Mouse (Mus musculus) stomach, embryonic 15.5 days (tissue): ENCODE results near the gene Cd300ld2. TPM values are rescaled to one million over a fixed set of nuclear protein-coding genes. Genes with fewer than 3 reads are reported as not detected.

Experiments
- ATAC-seq: fragments of 200-750 bp; cut with Nextera tagmentation; 2 replicates; pipeline ENCODE4 v1.8.0; 2017; ENCODE audit warnings: low read depth, moderate number of reproducible peaks, moderate TSS enrichment; ENCODE audit not compliant: insufficient read depth, low FRiP score
- H3K27ac ChIP-seq: fragments of 300-500 bp; sonication (generic); 2 replicates; pipeline ENCODE4 v1.5.1; 2015; ENCODE audit warnings: mild to moderate bottlenecking, inconsistent platforms
- H3K27me3 ChIP-seq: fragments of 300-500 bp; sonication (generic); replicated peaks from 2 replicates; pipeline ENCODE4 v1.6.1; 2015; ENCODE audit warnings: inconsistent platforms
- H3K36me3 ChIP-seq: fragments of 300-500 bp; sonication (generic); 2 replicates; pipeline ENCODE4 v1.6.1; 2015; ENCODE audit warnings: inconsistent platforms
- H3K4me1 ChIP-seq: fragments of 300-500 bp; sonication (generic); 2 replicates; pipeline ENCODE4 v1.6.1; 2015; ENCODE audit warnings: inconsistent platforms
- H3K4me2 ChIP-seq: fragments of 300-500 bp; sonication (generic); 2 replicates; pipeline ENCODE4 v1.6.1; 2015; ENCODE audit warnings: mild to moderate bottlenecking, inconsistent platforms
- H3K4me3 ChIP-seq: fragments of 300-500 bp; sonication (generic); replicated peaks from 2 replicates; pipeline ENCODE4 v1.5.1; 2015; ENCODE audit warnings: inconsistent platforms
- H3K9ac ChIP-seq: fragments of 300-500 bp; sonication (generic); 2 replicates; pipeline ENCODE4 v1.6.1; 2015; ENCODE audit warnings: inconsistent platforms
- H3K9me3 ChIP-seq: fragments of 300-500 bp; sonication (generic); 2 replicates; pipeline ENCODE4 v1.6.1; 2016; ENCODE audit warnings: inconsistent platforms
- WGBS: fragments of 180-500 bp; shearing (Covaris S2); methylation state at CpG from one replicate; pipeline ENCODE4 v1.1.7; 2015; 5-methylcytosine and 5-hydroxymethylcytosine counted together
- polyA plus RNA-seq: library from polyadenylated mRNA; unstranded; fragments of >200 nt; fragmentation: Nextera tagmentation; extraction: Ambion mirVana; gene quantifications from 2 replicates; pipeline ENCODE4 v1.2.1, GENCODE M21; 2015

The Cd300ld2 gene
- polyA plus RNA-seq, 1 experiment from 2014 or later = not detected

DNA sequence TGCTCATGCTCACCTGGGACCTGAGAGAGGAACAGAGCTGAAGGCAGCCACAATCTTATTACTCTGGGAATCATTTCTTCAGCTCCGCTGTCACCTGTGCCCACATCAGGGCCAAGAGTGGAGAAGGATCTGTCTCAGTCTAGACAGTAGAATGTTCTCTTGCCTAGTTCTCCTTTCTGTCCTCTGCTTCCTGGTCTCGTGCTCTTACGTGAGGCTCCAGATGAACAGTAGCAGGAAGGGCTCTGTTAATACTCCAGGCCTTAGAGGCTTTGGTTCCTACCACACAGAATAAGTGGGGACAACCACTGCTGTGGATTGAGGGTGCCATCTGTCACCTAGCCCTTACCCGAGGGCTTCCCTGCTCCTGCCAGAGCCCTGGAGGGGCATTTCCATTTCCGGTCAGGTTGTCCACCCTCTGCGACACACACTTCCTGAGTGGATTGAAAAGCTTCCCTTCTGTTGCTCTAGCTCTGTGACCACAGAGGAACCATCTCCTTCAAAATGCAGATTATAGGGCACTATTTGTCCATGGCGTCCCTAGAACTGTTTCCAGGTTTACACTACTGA is 14.4 kb downstream of the Cd300ld2 start, which contains the start of gene Cd300c2:
Gene Cd300c2, minus strand, starts transcription at position 407 of the 567 bp plus-strand sequence.
- 72% methylated on average over 7 of the region's 7 CpGs for WGBS
- no peak within 1 kb of the TSS for H3K4me2 ChIP-seq

GRCm38 (mm10) chr11:114989793-114990192 is 26.2 kb downstream of the Cd300ld2 start, which contains the start of gene Cd300ld:
TSS of gene Cd300ld (minus strand) at chr11:114989922.
- Histone ChIP-seq H3K9me3 (no peaks in the 10 kb centered on the region), H3K9ac (no peak within 1 kb of the TSS), H3K27me3 (no peaks in the 10 kb centered on the region), H3K4me3 (no peak within 1 kb of the TSS), H3K4me2 (no peak within 1 kb of the TSS), H3K4me1 (no peaks in the 10 kb centered on the region), H3K36me3 (no peaks in the 10 kb centered on the region), H3K27ac (no peak within 1 kb of the TSS)
- 65% methylated on average over 4 of the region's 4 CpGs for WGBS
- ATAC-seq = no peak

More for the DNA sequence above, 14.4 kb downstream of the Cd300ld2 start, which contains the start of gene Cd300c2:
- no peaks in the 10 kb centered on the region for H3K27me3 ChIP-seq
- H3K4me3 ChIP-seq = no peak within 1 kb of the TSS
- H3K4me1 ChIP-seq = no peaks in the 10 kb centered on the region
- no peak within 1 kb of the TSS for H3K27ac ChIP-seq
- no peak for ATAC-seq
- H3K36me3 ChIP-seq = no peaks in the 10 kb centered on the region
- no peak within 1 kb of the TSS for H3K9ac ChIP-seq
- no peaks in the 10 kb centered on the region for H3K9me3 ChIP-seq

GRCm38 (mm10) chr11:114981866-114982265 is 34.1 kb downstream of the Cd300ld2 start:
- ATAC-seq = no peak
- Histone ChIP-seq H3K4me3 (no peak overlapping the region), H3K27me3 (no peaks in the 10 kb centered on the region), H3K9me3 (no peaks in the 10 kb centered on the region), H3K27ac (no peak overlapping the region), H3K36me3 (no peaks in the 10 kb centered on the region), H3K4me1 (no peaks in the 10 kb centered on the region), H3K4me2 (no peak overlapping the region), H3K9ac (no peak overlapping the region)
- WGBS = 52% methylated on average over 4 of the region's 4 CpGs

- Histone ChIP-seq H3K9ac (no peak overlapping the region), H3K4me2 (no peak overlapping the region), H3K9me3 (no peaks in the 10 kb centered on the region), H3K36me3 (no peaks in the 10 kb centered on the region), H3K27me3 (no peaks in the 10 kb centered on the region), H3K4me1 (no peaks in the 10 kb centered on the region), H3K4me3 (no peak overlapping the region), H3K27ac (no peak overlapping the region)
- 80% methylated on average over 10 of the region's 10 CpGs for WGBS
- ATAC-seq = no peak
Observed at GRCm38 (mm10) chr11:114972726-114973125, 43.3 kb downstream of the Cd300ld2 start.

DNA sequence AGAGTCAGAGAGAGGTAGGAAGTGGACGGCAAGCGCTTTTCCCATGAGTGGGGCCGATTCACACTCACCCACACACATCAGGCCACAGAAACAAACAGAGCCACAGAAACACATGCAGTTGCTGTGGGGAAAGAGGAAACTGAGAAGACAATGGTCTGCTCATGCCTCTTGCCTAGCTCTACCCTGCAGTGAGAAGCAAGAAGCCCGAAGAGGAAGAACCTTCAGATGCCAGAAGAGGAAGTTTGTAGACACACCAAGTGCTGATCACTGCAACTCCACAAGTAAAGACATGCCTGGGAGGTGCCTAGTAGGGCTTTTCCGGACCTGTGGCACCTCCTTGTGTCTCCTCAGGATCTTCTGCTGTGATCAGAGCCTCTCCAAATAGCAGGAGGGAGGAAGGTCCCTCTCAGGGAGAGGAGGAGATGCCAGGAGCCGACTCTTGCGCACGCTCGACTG is 47.2 kb downstream of the Cd300ld2 start, which contains the start of gene Cd300c:
Gene Cd300c, minus strand, starts transcription at position 406 of the 456 bp plus-strand sequence.
- no peak within 1 kb of the TSS for H3K4me3 ChIP-seq
- no peak for ATAC-seq
- no peaks in the 10 kb centered on the region for H3K27me3 ChIP-seq
- no peak within 1 kb of the TSS for H3K9ac ChIP-seq
- 80% methylated on average over 9 of the region's 9 CpGs for WGBS
- H3K9me3 ChIP-seq = no peaks in the 10 kb centered on the region
- no peaks in the 10 kb centered on the region for H3K36me3 ChIP-seq
- no peaks in the 10 kb centered on the region for H3K4me1 ChIP-seq
- H3K4me2 ChIP-seq = no peak within 1 kb of the TSS
- H3K27ac ChIP-seq = no peak within 1 kb of the TSS

- ATAC-seq = no peak
- WGBS = 43% methylated on average over 3 of the region's 3 CpGs
- Histone ChIP-seq H3K4me3 (no peak overlapping the region), H3K9me3 (no peaks in the 10 kb centered on the region), H3K4me1 (no peaks in the 10 kb centered on the region), H3K27me3 (no peaks in the 10 kb centered on the region), H3K4me2 (no peak overlapping the region), H3K27ac (no peak overlapping the region), H3K36me3 (no peaks in the 10 kb centered on the region), H3K9ac (no peak overlapping the region)
Observed at GRCm38 (mm10) chr11:114965182-114965828, 50.7 kb downstream of the Cd300ld2 start.

GRCm38 (mm10) chr11:114960369-114960768 is 55.6 kb downstream of the Cd300ld2 start:
- H3K4me1 ChIP-seq = no peaks in the 10 kb centered on the region
- WGBS = 52% methylated on average over 1 of the region's 1 CpGs

More at GRCm38 (mm10) chr11:114960369-114960768, 55.6 kb downstream of the Cd300ld2 start:
- H3K9ac ChIP-seq = no peak overlapping the region
- H3K4me3 ChIP-seq = no peak overlapping the region
- H3K27me3 ChIP-seq = no peaks in the 10 kb centered on the region
- H3K27ac ChIP-seq = no peak overlapping the region
- no peaks in the 10 kb centered on the region for H3K36me3 ChIP-seq
- H3K4me2 ChIP-seq = no peak overlapping the region
- ATAC-seq = no peak
- no peaks in the 10 kb centered on the region for H3K9me3 ChIP-seq

Other genes with a start within 250 kb of the Cd300ld2 start
- gene Btbd17, start 220.2 kb downstream of the Cd300ld2 start, polyA plus RNA-seq = 1.6 and 3.8 TPM in 2 replicates
- gene Gpr142, start 217.3 kb downstream of the Cd300ld2 start, polyA plus RNA-seq = 0.54 and 0.58 TPM in 2 replicates
- 26.7 and 27.4 TPM in 2 replicates for gene Gprc5c, start 165.0 kb downstream of the Cd300ld2 start, polyA plus RNA-seq
- gene Cd300a, start 126.2 kb downstream of the Cd300ld2 start, polyA plus RNA-seq = 1.9 and 2.2 TPM in 2 replicates
- gene Cd300lb, start 81.8 kb downstream of the Cd300ld2 start, polyA plus RNA-seq = 0.68 and 1.1 TPM in 2 replicates
- not detected in 2 replicates for gene Cd300c, start 47.0 kb downstream of the Cd300ld2 start, polyA plus RNA-seq
- 0.45 and 0.48 TPM in 2 replicates for gene Cd300ld, start 26.3 kb downstream of the Cd300ld2 start, polyA plus RNA-seq
- gene Cd300c2, start 14.3 kb downstream of the Cd300ld2 start, polyA plus RNA-seq = 3.3 and 3.6 TPM in 2 replicates
- gene Cd300ld4, start 10.8 kb upstream of the Cd300ld2 start, polyA plus RNA-seq = not detected in 2 replicates
- not detected in 2 replicates for gene Cd300ld5, start 21.6 kb upstream of the Cd300ld2 start, polyA plus RNA-seq
- gene Cd300ld3, start 32.2 kb upstream of the Cd300ld2 start, polyA plus RNA-seq = not detected in 2 replicates
- gene Cd300e, start 46.0 kb upstream of the Cd300ld2 start, polyA plus RNA-seq = 0.10 and 0.15 TPM in 2 replicates
- 2.6 and 3.1 TPM in 2 replicates for gene Rab37, start 75.2 kb upstream of the Cd300ld2 start, polyA plus RNA-seq
- 2.1 and 2.6 TPM in 2 replicates for gene Cd300lf, start 117.8 kb upstream of the Cd300ld2 start, polyA plus RNA-seq
- gene Slc9a3r1, start 147.1 kb upstream of the Cd300ld2 start, polyA plus RNA-seq = 142 and 144 TPM in 2 replicates
- 9.3 and 11.5 TPM in 2 replicates for gene Tmem104, start 171.3 kb upstream of the Cd300ld2 start, polyA plus RNA-seq
- gene Nat9, start 171.7 kb upstream of the Cd300ld2 start, polyA plus RNA-seq = 23.2 and 24.0 TPM in 2 replicates